20 mouse cellular contexts compared by ENCODE assay signal in genomic region chr2:16709885-16710284, GRCm38 (mm10).
DNase-seq lines count a peak whose midpoint lies in the region; ATAC-seq and TF ChIP-seq lines count a peak whose summit lies in the region.
"Had no signal": no experiment of that assay in that cellular context is flagged by ENCODE, and none has a peak within 500 bp of the region (broad histone marks: within the 10 kb centered on the region; RNA-seq: fewer than 3 reads in every experiment).

No protein-coding gene starts in this region.

- no peak overlapping the region for H3K9ac ChIP-seq in kidney, postnatal 0 days (ENCODE audit: low read depth, low read length)
- H3K9ac ChIP-seq in midbrain, embryonic 16.5 days (ENCODE audit: low read depth, low read length), result no peak overlapping the region
- H3K9ac ChIP-seq: heart, embryonic 12.5 days had no signal

- no peaks in the 10 kb centered on the region for H3K9me3 ChIP-seq in kidney, postnatal 0 days (replicated peaks; ENCODE audit: low read length)
- no peaks in the 10 kb centered on the region for H3K9me3 ChIP-seq in midbrain, embryonic 16.5 days (replicated peaks; ENCODE audit: control insufficient read depth, low read length, poor library complexity, severe bottlenecking)
- H3K9me3 ChIP-seq: forebrain, embryonic 10.5 days; heart, embryonic 12.5 days; hindbrain, embryonic 10.5 days had no signal

- H3K4me2 ChIP-seq in kidney, postnatal 0 days (ENCODE audit: low read length), result no peak overlapping the region
- no peak overlapping the region for H3K4me2 ChIP-seq in midbrain, embryonic 16.5 days (ENCODE audit: low read length)
- H3K4me2 ChIP-seq: heart, embryonic 12.5 days had no signal

- no peaks in the 10 kb centered on the region for H3K27me3 ChIP-seq in kidney, postnatal 0 days (ENCODE audit: insufficient read depth, low read length)
- H3K27me3 ChIP-seq in midbrain, embryonic 16.5 days (ENCODE audit: control insufficient read depth, insufficient read depth, low read depth, low read length), result no peaks in the 10 kb centered on the region
- H3K27me3 ChIP-seq: CH12.LX; heart, embryonic 12.5 days; Patski had no signal

- no peaks in the 10 kb centered on the region for H3K4me1 ChIP-seq in kidney, postnatal 0 days (replicated peaks; ENCODE audit: insufficient read depth, low read length)
- H3K4me1 ChIP-seq in embryonic fibroblast, embryonic 13.5 days (ENCODE audit: control insufficient read depth, insufficient read depth, low read length), result no peaks in the 10 kb centered on the region
- no peaks in the 10 kb centered on the region for H3K4me1 ChIP-seq in midbrain, embryonic 16.5 days (ENCODE audit: control insufficient read depth, insufficient read depth, low read length)
- H3K4me1 ChIP-seq: forebrain, embryonic 10.5 days; heart, embryonic 12.5 days; hindbrain, embryonic 10.5 days had no signal

- no peak for TF ChIP-seq POLR2A in embryonic fibroblast, embryonic 13.5 days (IDR thresholded peaks at IDR 0.05; ENCODE audit: low read depth, low read length)

- no peaks in the 10 kb centered on the region for H3K36me3 ChIP-seq in kidney, postnatal 0 days (ENCODE audit: insufficient read depth, low read length)
- no peaks in the 10 kb centered on the region for H3K36me3 ChIP-seq in midbrain, embryonic 16.5 days (ENCODE audit: control insufficient read depth, insufficient read depth, low read length)
- H3K36me3 ChIP-seq: forebrain, embryonic 10.5 days; heart, embryonic 12.5 days; hindbrain, embryonic 10.5 days had no signal

- TF ChIP-seq CTCF in kidney, postnatal 0 days (IDR thresholded peaks at IDR 0.05; ENCODE audit: low read depth), result no peak
- TF ChIP-seq CTCF in embryonic fibroblast, embryonic 13.5 days (IDR thresholded peaks at IDR 0.05; ENCODE audit: borderline replicate concordance, insufficient read depth, low read length), result no peak

- WGBS in kidney, postnatal 0 days, result 31% methylated on average over 6 of the region's 6 CpGs
- WGBS in midbrain, embryonic 16.5 days, result 79% methylated on average over 6 of the region's 6 CpGs

- H3K27ac ChIP-seq in kidney, postnatal 0 days, result no peak overlapping the region
- H3K27ac ChIP-seq in embryonic fibroblast, embryonic 13.5 days (ENCODE audit: insufficient read depth, low read length), result peak overlapping the region; percentile 58
- no peak overlapping the region for H3K27ac ChIP-seq in midbrain, embryonic 16.5 days (ENCODE audit: low read length)
- H3K27ac ChIP-seq: forebrain, embryonic 10.5 days; gastrocnemius, adult 2 months; hindbrain, embryonic 10.5 days had no signal

- DNase-seq in kidney, postnatal 0 days (ENCODE audit: low spot score), result peak; percentile 31
- no peak for DNase-seq in kidney, postnatal 36 days
- peak; percentile 23 for DNase-seq in retina, embryonic 14.5 days (ENCODE audit: low spot score)
- DNase-seq in thymus, adult 18-20 months, result no peak
- DNase-seq: adrenal gland, postnatal 14 days; cerebellum, adult 11-12 months; cerebellum, adult 9-11 months; cerebellum, postnatal 36 days; gastrocnemius, adult 2 months; gastrocnemius, postnatal 25 days had no signal

- ATAC-seq in kidney, postnatal 0 days (replicated peaks; ENCODE audit: low FRiP score, low read depth), result no peak
- no peak for ATAC-seq in midbrain, embryonic 16.5 days
- ATAC-seq: activated CD4-positive, CD25-positive, alpha-beta regulatory T cell, adult 4 months; forebrain, embryonic 14.5 days; hindbrain, embryonic 16.5 days; Patski had no signal

- no peak overlapping the region for H3K4me3 ChIP-seq in kidney, postnatal 0 days (replicated peaks; ENCODE audit: low read depth, low read length)
- no peak overlapping the region for H3K4me3 ChIP-seq in embryonic fibroblast, embryonic 13.5 days (ENCODE audit: insufficient read depth, low read length)
- no peak overlapping the region for H3K4me3 ChIP-seq in midbrain, embryonic 16.5 days (ENCODE audit: low read depth, low read length)
- H3K4me3 ChIP-seq: forebrain, embryonic 10.5 days; gastrocnemius, adult 2 months; heart, embryonic 12.5 days; hindbrain, embryonic 10.5 days had no signal

Comparison
In these comparisons a context has a peak if more than half of its experiments do, and no peak if none do; other contexts are left out.
1. DNase-seq: peak in kidney, postnatal 0 days (single experiment) and retina, embryonic 14.5 days (single experiment); none in kidney, postnatal 36 days (0 of 2) and thymus, adult 18-20 months (0 of 2).